Mouse (Mus musculus): Measurements from ENCODE around the gene Clip3.

The Clip3 gene

DNA sequence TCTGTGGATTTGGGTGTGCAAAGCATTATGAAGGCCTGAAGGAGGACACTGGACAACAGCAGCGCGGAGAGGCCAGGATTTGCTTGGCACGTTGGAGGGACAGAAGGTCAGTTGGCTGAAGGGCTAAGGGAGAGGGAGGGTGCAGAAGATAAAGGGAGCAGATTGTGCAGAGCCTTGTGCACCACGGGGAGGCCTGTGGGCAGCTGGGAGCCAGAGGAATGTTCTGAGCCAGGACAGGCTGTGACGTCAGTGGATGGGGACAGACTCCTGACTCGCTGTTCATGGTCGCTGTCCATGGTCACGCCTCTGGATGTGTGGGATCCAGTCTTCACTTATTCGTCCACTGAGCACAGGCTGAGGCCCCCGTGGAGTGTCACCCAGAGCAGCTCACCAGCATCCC is 3.6 kb downstream of the Clip3 start:
- no peak for DNase-seq

- no peak for DNase-seq
These were observed 5.3 kb downstream of the Clip3 start for GRCm38 (mm10) chr7:30296816-30297215.

- no peak for DNase-seq
These were observed 5.7 kb downstream of the Clip3 start for GRCm38 (mm10) chr7:30297266-30297665.

DNA sequence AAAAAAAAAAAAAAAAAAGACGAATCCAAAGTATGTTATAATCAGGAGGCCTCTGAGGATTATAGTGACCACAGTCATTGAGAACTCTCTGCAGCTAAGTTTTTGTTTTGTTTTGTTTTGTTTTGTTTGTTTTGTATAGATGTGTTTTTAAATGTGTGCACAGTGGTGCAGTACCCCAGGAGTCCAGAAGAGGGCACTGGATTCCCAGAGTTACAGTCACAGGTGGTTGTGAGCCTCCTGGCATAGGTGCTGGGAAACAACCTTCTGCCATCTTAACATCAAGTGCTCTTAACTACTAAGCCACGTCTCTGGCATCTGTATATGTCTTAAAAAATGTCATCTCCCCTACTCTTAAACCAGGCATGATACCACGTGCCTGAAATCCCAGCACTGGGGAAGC is 9.4 kb downstream of the Clip3 start:
- no peak for DNase-seq

DNA sequence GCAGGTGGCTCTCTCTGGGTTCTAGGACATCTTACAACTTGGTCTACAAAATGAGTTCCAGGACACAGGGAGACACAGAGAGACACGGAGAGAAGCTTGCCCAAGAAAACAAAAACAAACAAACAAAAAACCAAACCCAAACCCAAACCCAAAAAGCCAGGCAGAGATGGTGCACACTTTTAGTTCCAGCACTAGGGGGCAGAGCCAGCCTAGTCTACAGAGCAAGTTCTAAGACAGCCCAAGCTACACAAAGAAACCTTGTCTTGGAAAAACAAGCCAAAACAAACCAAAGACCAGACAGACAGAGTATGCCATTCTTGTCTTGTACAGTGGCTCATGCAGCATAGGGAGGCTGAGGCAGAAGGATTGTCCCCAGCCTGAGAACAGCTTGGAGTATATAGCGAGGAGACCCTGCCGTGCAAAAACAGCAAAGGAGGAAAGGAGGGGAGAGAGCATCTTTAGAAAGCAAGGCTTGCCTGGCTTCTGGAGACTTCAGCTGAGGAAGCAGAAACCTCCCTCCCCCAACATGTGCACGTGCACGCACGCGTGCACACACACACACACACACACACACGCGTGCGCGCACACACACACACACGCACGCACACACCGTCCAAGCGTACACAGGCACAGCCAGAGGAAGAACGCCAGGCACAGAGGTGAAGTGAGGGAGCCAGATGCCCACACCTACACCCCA is 14.7 kb downstream of the Clip3 start:
- DNase-seq = no peak

DNA sequence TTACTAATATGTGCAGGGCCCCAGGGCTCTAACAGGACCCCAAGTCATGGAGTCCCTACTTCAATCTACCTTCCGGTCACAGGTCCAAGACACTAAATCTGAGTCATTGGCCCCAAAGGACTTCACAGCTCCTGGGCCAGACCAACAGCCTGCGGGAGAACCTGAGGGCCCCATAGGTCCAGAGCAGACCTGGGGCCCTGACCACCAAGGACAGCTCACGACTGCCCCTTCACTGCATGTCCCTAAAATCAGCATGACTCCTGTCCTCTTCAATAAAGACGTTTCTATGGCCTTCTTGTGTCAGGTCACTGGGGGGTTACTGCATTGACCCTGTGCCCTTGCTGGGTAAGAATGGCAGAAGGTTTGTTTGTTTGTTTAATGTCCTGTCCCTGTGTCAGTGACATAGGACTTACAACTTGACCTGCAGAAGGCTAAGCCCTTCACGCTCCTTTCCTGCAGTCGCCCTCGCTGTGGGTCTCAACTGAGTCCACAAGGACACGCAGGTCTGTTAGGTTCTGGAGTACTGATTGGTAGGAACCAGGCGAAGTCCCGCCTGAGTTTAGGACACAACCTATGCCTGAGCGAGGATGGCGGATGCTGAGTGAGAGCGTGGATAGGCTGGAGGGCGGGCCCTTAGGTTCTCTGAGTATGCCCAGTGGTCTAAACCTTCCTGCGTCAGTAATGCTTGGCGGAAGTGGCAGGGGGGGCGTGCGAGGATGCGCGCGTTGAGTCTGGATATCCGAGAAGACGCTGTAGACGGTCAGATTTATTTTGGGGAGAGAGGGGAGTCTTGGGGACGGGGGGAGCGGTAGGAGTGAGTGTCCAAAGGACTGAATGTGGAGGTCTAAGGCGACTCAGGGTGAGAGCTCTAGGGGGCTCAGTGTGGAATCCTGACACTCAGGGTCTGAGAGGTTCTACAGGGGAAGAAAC is 16.8 kb downstream of the Clip3 start, which contains the start of gene Alkbh6:
TSS of gene Alkbh6 (plus strand) at position 642 of the 930 bp plus-strand sequence.
- peak; percentile 93 to 94 for DNase-seq

DNA sequence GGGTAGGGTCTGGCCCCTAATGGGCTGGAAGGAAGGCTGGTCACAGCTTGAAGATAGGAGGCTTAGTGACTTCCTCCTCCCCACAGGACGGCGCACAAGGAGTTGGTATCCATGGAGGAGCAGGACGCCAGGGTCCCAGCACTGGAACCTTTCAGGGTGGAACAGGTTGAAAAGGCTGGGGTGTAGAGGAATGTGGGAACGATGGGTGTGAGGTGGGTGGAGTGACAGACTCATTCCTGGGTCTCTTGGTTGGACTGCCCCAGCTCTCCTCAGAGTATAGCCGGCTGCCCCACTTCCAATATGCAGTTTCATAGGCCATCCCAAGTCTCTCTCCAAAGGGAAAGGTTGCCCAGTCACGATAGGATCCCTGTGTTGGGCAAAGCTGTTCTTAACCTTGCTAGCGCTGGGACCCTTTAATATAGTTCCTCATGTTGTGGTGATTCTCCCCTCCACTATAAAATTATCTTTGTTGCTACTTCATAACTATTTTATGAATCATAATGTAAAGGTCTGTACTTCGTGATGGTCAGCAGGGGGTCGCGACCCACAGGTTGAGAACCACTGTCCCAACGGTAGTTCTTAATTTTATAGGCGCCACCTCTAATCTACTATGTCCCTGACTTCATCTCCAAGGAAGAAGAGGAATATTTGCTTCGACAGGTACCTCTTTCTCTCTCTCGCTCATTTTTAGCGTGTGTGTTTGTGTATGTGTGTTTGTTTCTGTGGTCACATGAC is 18.0 kb downstream of the Clip3 start:
- no peak for DNase-seq

GRCm38 (mm10) chr7:30310136-30310535 is 18.6 kb downstream of the Clip3 start:
- no peak for DNase-seq

GRCm38 (mm10) chr7:30313666-30314320 is 22.3 kb downstream of the Clip3 start:
- DNase-seq = no peak

GRCm38 (mm10) chr7:30314721-30315155 is 23.2 kb downstream of the Clip3 start, which contains the start of gene Syne4:
Gene Syne4, plus strand, starts transcription at chr7:30314807.
- no peak for DNase-seq

DNA sequence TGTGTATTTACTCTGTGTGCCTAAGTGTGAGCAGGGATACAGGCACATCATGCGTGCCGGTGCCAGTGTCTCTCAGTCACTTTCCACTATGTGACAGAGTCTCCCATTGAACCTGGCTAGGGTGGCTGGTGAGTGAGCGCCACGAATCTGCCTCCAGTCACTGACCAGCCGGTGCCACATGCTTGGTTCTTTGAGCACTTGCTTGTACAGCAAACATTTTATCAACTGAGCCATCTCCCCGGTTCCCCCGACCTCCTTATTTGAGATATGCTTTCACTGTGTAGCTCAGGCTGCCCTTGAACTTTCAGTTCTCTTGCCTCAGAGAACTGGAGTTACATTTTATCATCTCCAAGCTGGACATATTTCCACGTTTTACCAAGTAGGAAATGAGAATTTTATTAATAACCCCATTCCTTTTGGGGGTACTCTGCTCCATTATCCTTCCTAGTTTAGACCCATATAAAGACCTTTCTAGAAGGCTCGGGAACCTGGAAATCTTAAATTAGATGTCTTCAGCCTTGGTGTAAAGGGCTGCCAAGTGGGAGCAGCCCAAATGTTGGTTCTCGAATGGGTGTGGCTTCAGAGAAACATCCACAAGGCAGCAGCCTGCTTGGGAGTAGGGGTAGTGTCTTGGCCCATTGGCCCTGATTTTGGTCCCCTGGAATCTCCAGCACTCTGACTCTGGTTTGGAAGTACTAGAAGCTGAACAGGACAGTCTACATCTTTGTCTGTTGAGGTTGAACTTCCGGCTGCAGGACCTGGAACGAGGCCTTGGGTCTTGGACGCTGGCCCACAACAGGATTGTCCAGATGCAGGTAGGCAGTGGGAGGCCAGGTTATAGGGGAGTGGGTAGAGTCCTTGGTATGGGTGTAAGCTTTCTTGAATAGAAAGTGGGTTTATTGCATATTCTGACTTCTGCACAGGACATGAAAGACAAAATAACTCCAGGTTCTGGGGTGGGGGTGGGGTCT is 24.3 kb downstream of the Clip3 start:
- no peak for DNase-seq

- no peak for DNase-seq
These were observed 26.6 kb downstream of the Clip3 start for GRCm38 (mm10) chr7:30318142-30318541.

GRCm38 (mm10) chr7:30320946-30321345 is 29.4 kb downstream of the Clip3 start:
- DNase-seq = no peak

GRCm38 (mm10) chr7:30321539-30322284 is 30.2 kb downstream of the Clip3 start, which contains the start of gene E130208F15Rik:
Gene E130208F15Rik, plus strand, starts transcription at chr7:30321740.
- peak; percentile 62 to 74 for DNase-seq

DNA sequence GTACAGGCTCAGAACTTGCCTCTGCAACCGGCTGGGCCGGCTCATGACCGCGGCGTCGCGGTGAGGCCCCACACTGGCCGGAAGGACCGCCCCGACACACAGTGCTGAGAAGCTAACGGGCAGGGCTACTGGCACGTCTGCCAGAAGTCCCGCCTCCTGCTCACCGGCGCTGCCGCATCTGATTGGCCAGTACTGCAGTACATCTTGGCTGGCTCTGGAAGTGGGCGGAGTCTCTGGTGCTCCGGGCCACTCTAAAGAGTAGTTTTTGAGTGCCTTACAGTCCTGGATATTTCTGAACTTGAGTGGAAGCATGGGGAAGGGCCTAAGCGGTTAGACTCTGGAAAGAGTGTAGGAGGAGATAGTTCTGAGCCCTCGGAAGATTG is 30.7 kb downstream of the Clip3 start:
- DNase-seq = peak; percentile 95 to 96

DNA sequence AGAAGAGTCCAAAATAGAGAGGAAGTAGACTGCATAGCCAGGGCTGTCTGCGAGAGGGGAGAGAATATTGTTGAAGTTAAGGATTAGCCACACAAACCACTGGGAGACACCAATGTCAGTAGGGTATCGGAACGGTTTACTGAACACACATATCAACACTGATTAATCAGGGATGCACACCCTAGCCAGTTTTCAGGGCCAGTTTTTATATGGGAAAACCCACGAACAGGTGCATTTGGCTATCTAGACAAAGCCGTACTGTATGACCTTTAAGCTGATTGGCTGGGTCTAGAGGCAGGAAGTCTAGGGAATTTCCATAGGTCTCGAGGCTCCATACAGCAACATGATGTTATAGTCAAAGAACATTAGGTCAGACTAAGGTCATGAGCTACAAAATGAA is 31.3 kb downstream of the Clip3 start:
- DNase-seq = no peak

DNA sequence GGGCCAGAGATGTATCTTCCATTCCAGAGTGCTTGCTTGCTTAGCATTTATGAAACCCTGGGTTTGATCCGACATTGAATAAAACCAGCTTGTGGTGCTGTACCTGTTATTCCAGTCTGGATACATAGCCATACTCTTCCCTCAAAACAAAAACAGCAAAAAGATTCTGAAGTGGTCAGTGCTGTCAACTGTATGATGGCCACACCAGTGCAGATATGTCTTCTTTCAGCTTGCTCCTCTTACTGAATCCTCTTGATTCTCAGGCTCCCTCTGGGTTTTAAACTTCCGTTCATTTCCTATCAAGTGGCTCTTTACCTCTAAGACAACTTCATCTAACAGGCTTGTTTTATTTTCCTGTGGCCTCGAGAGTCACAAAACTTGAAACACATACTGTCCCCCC is 32.3 kb downstream of the Clip3 start, which contains the start of gene Sdhaf1:
TSS of gene Sdhaf1 (minus strand) at position 101 of the 400 bp plus-strand sequence.
- no peak for DNase-seq

GRCm38 (mm10) chr7:30324300-30324944 is 32.9 kb downstream of the Clip3 start:
- no peak for DNase-seq

- no peak for DNase-seq
These were observed 33.8 kb downstream of the Clip3 start for GRCm38 (mm10) chr7:30325364-30325763.

DNA sequence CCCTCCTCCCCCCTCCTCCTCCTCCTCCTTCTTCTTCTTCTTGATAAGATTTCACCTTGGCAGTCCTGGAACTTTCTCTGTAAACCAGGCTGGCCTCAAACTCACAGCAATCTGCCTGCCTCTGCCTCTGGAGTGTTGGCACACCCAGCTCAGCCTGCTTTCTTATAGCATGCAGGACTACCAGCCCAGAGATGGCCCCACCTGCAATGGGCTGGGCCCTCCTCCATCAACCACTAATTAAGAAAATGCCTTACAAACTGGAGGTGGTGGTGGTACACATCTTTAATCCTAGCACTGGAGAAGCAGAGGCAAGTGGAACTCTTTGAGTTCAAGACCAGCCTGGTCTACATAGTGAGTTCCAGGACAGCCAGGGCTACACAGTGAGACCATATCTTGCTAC is 34.9 kb downstream of the Clip3 start:
- no peak for DNase-seq

Measured in thymus, adult 18-20 months (tissue).